Mouse (Mus musculus): Measurements from ENCODE around the gene Mthfd2l.
A peak's percentile ranks its signal among the peaks of the same experiment; 100 is the strongest.

Mthfd2l gene

GRCm38 (mm10) chr5:90930971-90931851 is at the start of gene Mthfd2l:
Gene Mthfd2l (plus strand): TSS chr5:90931117.
- DNase-seq = peak; percentile 81 to 82

GRCm38 (mm10) chr5:90881682-90882081 is 49.2 kb upstream of the Mthfd2l start:
- DNase-seq = no peak

- no peak for DNase-seq
Measured at GRCm38 (mm10) chr5:90882146-90882545, 48.8 kb upstream of the Mthfd2l start.

DNA sequence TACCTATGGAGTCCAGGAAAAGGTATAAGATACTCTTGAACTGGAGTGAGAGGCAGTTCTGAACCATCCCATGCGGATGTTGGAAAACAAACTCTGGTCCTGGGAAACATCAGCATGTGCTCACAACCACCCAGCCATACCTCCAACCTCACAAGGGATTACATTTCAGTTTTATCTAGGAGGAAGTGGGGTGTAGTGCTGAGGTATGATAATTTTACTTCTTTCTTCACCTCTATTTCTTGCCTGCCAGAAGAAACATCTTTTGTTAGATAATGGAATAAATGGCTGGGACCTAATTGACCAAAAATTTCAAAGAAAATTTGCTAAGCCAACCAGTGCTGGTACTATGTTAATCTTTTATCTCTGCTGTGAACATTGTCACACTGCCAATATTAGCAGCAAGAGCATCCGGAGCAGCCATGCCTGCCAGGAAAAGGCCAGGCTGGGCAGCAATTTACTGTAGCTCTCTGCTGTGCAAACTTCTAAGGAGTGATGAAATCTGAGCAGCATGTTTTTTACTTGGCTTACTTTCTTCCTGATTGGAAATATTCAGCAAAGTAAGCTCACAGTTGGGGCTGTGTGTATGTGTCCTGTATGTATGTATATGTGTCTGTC is 46.2 kb upstream of the Mthfd2l start:
- DNase-seq = no peak

GRCm38 (mm10) chr5:90888661-90889060 is 42.3 kb upstream of the Mthfd2l start:
- DNase-seq = no peak

- DNase-seq = no peak
Measured at GRCm38 (mm10) chr5:90890519-90891463, 40.1 kb upstream of the Mthfd2l start, which contains the start of gene Cxcl1. Gene Cxcl1 (plus strand): TSS chr5:90891241.

DNA sequence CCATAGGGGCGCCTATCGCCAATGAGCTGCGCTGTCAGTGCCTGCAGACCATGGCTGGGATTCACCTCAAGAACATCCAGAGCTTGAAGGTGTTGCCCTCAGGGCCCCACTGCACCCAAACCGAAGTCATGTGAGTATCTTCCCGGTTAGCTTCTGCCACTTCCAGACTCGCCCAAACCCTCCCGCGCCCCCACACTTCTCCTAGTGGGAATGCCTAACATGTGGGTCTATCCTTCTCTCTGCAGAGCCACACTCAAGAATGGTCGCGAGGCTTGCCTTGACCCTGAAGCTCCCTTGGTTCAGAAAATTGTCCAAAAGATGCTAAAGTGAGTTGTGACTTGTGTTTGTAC is 39.5 kb upstream of the Mthfd2l start:
- DNase-seq = no peak

- no peak for DNase-seq
Measured at GRCm38 (mm10) chr5:90894231-90894630, 36.7 kb upstream of the Mthfd2l start.

- DNase-seq = no peak
Measured at GRCm38 (mm10) chr5:90897429-90897828, 33.5 kb upstream of the Mthfd2l start.

DNA sequence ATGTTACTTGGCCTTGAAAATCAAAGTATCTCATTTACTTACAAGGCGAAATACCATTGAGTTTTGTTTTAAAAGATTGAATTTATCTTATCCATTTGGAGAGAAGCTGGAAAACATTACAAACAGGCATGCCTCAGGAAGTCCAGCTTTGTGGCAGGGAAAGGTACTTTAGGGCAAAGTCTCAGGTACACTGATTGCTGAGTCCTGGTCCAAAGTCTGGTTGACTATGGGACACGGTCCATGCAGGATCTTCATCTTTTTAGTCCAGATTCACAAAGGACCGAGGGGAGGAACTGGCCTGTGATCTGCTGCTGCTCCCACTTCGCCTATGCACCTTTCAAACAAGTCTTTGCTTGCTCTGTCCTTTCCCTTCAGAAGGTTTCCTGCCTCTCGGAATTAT is 31.6 kb upstream of the Mthfd2l start:
- DNase-seq = no peak

GRCm38 (mm10) chr5:90900147-90900546 is 30.8 kb upstream of the Mthfd2l start:
- no peak for DNase-seq

DNA sequence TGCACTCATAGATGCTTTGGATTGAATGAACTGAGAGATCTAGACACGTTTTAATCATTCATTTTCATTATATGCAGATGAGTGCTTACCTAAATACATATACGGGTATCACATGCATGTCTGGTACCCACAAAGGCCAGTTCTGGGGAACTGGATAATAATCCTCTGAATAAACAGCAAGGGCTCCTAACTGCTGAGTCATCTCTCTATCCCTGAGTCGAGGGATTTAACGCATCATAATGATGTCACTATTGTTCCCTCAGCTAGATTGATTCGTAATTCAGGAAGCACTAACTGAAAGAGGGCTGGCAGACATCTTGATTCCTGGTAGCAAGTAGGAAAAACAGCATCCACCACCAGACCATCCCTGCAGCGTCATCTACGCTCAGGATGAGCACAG is 30.2 kb upstream of the Mthfd2l start:
- DNase-seq = no peak

GRCm38 (mm10) chr5:90902380-90903260 is 28.3 kb upstream of the Mthfd2l start:
- no peak for DNase-seq

GRCm38 (mm10) chr5:90903339-90904020 is 27.4 kb upstream of the Mthfd2l start, which contains the start of gene Cxcl2:
Gene Cxcl2 (plus strand): TSS chr5:90903871.
- no peak for DNase-seq

GRCm38 (mm10) chr5:90908983-90909382 is 21.9 kb upstream of the Mthfd2l start:
- DNase-seq = peak; percentile 30 to 40

GRCm38 (mm10) chr5:90919495-90919894 is 11.4 kb upstream of the Mthfd2l start:
- DNase-seq = no peak

GRCm38 (mm10) chr5:90922958-90923357 is 8.0 kb upstream of the Mthfd2l start:
- DNase-seq = no peak

DNA sequence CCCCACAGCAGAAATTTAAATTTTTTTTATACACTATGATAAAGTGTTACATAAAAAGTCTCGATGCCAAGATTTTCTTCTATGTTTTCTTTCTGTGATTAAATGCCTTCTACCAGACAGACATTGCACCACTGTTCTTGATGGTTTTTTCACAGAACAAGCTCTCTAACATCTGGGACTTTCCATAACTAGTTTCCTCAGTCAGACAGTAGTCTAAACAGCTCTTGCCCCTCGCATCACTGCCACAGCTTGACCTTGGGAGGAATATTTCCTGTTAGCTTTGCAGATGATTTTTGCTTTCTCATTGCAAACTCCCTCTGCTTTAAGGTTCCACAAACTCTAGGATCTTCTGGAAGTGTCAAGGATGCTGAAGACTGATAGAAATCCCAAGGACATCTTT is 371 bp upstream of the Mthfd2l start:
- DNase-seq = no peak

DNA sequence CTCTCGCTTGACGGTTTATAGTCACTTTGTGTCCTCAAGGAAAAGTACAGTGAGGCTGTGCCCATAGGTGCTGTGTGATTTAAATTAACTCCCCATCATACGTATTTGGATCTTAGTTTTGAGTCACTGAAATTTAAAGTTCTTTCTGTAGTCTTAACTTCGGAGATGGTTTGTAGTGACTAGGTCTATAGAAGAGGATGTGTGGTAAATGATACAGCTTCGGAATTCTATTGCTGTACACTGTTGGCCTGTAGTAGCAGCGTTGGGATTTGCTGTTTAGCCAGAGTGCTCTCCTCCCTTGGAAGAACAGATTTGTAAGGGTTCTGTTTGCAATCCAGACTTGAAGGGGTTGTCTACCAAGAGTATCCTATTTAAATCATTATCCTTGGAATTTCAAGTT is 994 bp downstream of the Mthfd2l start:
- no peak for DNase-seq

DNA sequence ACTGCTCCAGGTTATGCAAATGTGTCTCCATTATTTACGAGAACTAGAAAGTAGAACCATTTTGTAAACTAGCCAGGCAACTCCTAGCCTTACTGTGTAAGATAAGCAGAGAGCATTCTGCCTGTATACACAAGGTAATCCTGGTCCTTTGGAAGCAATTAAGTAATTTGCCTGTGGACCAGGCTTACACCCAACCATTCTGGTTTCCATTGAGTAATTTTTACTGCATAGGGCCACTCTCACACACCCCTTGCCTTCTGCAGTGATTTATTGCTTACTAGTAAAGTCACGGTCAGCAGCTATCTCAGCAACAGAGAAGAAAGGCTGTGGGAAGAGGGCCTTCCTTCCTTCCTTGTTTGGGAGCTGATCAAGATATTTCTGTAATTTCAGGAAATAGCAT is 5.8 kb downstream of the Mthfd2l start:
- DNase-seq = no peak

- DNase-seq = no peak
Measured at GRCm38 (mm10) chr5:90945453-90945852, 14.5 kb downstream of the Mthfd2l start.
